Mouse (Mus musculus): ENCODE results near the gene Lancl2. TPM values are rescaled to one million over a fixed set of nuclear protein-coding genes. Genes with fewer than 3 reads are reported as not detected.
A peak's percentile ranks its signal among the peaks of the same experiment; 100 is the strongest.

Gene Lancl2
- total and polyA plus RNA-seq, 2 experiments from 2014 or later, result 94.1 to 112 TPM

GRCm38 (mm10) chr6:57702743-57703499 lies 581 bp downstream of the Lancl2 start:
- TF ChIP-seq CTCF (IDR thresholded peaks at IDR 0.05), result no peak
- no peaks in the 10 kb centered on the region for H3K27me3 ChIP-seq (ENCODE audit: insufficient read depth, low read length)
- peak overlapping the region; percentile 100 for H3K27ac ChIP-seq (ENCODE audit: low read depth, low read length)
- H3K9ac ChIP-seq (replicated peaks; ENCODE audit: low read length, poor library complexity, severe bottlenecking), result peak overlapping the region; percentile 97
- under 1% methylated on average over 58 of the region's 59 CpGs for WGBS
- peak overlapping the region; percentile 55 for H3K4me2 ChIP-seq (ENCODE audit: low read depth, low read length, poor library complexity, severe bottlenecking)
- peak overlapping the region; percentile 80 for H3K4me3 ChIP-seq (ENCODE audit: low read depth, low read length)
- no peaks in the 10 kb centered on the region for H3K9me3 ChIP-seq (ENCODE audit: low read length)
- DNase-seq (ENCODE audit: low spot score) (peak; percentile 96), ATAC-seq (ENCODE audit: low FRiP score) (peak; percentile 98)
- H3K4me1 ChIP-seq (ENCODE audit: insufficient read depth, low read length), result no peaks in the 10 kb centered on the region
- no peaks in the 10 kb centered on the region for H3K36me3 ChIP-seq (ENCODE audit: insufficient read depth, low read length)

GRCm38 (mm10) chr6:57703703-57704102 lies 1.4 kb downstream of the Lancl2 start:
- peak overlapping the region; percentile 80 for H3K4me3 ChIP-seq (ENCODE audit: low read depth, low read length)
- H3K4me2 ChIP-seq (ENCODE audit: low read depth, low read length, poor library complexity, severe bottlenecking), result peak overlapping the region; percentile 55
- 12% methylated on average over 2 of the region's 2 CpGs for WGBS
- no peaks in the 10 kb centered on the region for H3K36me3 ChIP-seq (ENCODE audit: insufficient read depth, low read length)
- H3K4me1 ChIP-seq (ENCODE audit: insufficient read depth, low read length), result no peaks in the 10 kb centered on the region
- no peak for TF ChIP-seq CTCF (IDR thresholded peaks at IDR 0.05)
- DNase-seq (ENCODE audit: low spot score) (peak; percentile 35), ATAC-seq (ENCODE audit: low FRiP score) (peak; percentile 50)
- H3K27me3 ChIP-seq (ENCODE audit: insufficient read depth, low read length), result no peaks in the 10 kb centered on the region
- H3K9me3 ChIP-seq (ENCODE audit: low read length), result no peaks in the 10 kb centered on the region
- H3K9ac ChIP-seq (replicated peaks; ENCODE audit: low read length, poor library complexity, severe bottlenecking), result peak overlapping the region; percentile 97
- peak overlapping the region; percentile 100 for H3K27ac ChIP-seq (ENCODE audit: low read depth, low read length)

GRCm38 (mm10) chr6:57706721-57707120 lies 4.4 kb downstream of the Lancl2 start:
- no peak for TF ChIP-seq CTCF (IDR thresholded peaks at IDR 0.05)

GRCm38 (mm10) chr6:57711726-57712125 lies 9.4 kb downstream of the Lancl2 start:
- Histone ChIP-seq H3K4me3 (ENCODE audit: low read depth, low read length) (no peak overlapping the region), H3K27ac (ENCODE audit: low read depth, low read length) (no peak overlapping the region), H3K36me3 (ENCODE audit: insufficient read depth, low read length) (0 out of 2 replicates have a peak, but pooled peaks cover 3% of the 10 kb centered on the region), H3K27me3 (ENCODE audit: insufficient read depth, low read length) (no peaks in the 10 kb centered on the region), H3K4me1 (ENCODE audit: insufficient read depth, low read length) (no peaks in the 10 kb centered on the region), H3K9me3 (ENCODE audit: low read length) (no peaks in the 10 kb centered on the region), H3K4me2 (ENCODE audit: low read depth, low read length, poor library complexity, severe bottlenecking) (no peak overlapping the region), H3K9ac (replicated peaks; ENCODE audit: low read length, poor library complexity, severe bottlenecking) (no peak overlapping the region)
- 39% methylated on average over 1 of the region's 1 CpGs for WGBS
- ATAC-seq (ENCODE audit: low FRiP score) (no peak), DNase-seq (ENCODE audit: low spot score) (no peak)
- TF ChIP-seq CTCF (IDR thresholded peaks at IDR 0.05), result no peak

More at GRCm38 (mm10) chr6:57706721-57707120, 4.4 kb downstream of the Lancl2 start:
- H3K27ac ChIP-seq (ENCODE audit: low read depth, low read length), result no peak overlapping the region
- no peak for ATAC-seq (ENCODE audit: low FRiP score)
- 81% methylated on average over 1 of the region's 1 CpGs for WGBS
- no peaks in the 10 kb centered on the region for H3K4me1 ChIP-seq (ENCODE audit: insufficient read depth, low read length)
- no peak for DNase-seq (ENCODE audit: low spot score)
- no peak overlapping the region for H3K4me2 ChIP-seq (ENCODE audit: low read depth, low read length, poor library complexity, severe bottlenecking)
- H3K27me3 ChIP-seq (ENCODE audit: insufficient read depth, low read length), result no peaks in the 10 kb centered on the region
- H3K9me3 ChIP-seq (ENCODE audit: low read length), result no peaks in the 10 kb centered on the region
- H3K4me3 ChIP-seq (ENCODE audit: low read depth, low read length), result no peak overlapping the region
- H3K9ac ChIP-seq (replicated peaks; ENCODE audit: low read length, poor library complexity, severe bottlenecking), result no peak overlapping the region
- H3K36me3 ChIP-seq (ENCODE audit: insufficient read depth, low read length), result no peaks in the 10 kb centered on the region

- Histone ChIP-seq H3K4me1 (ENCODE audit: insufficient read depth, low read length) (no peaks in the 10 kb centered on the region), H3K4me3 (ENCODE audit: low read depth, low read length) (no peak overlapping the region), H3K9ac (replicated peaks; ENCODE audit: low read length, poor library complexity, severe bottlenecking) (no peak overlapping the region), H3K27ac (ENCODE audit: low read depth, low read length) (no peak overlapping the region), H3K27me3 (ENCODE audit: insufficient read depth, low read length) (no peaks in the 10 kb centered on the region), H3K9me3 (ENCODE audit: low read length) (no peaks in the 10 kb centered on the region), H3K36me3 (ENCODE audit: insufficient read depth, low read length) (peaks cover 8% of the 10 kb centered on the region; the same call in 1 of the 2 replicates), H3K4me2 (ENCODE audit: low read depth, low read length, poor library complexity, severe bottlenecking) (no peak overlapping the region)
- no peak for TF ChIP-seq CTCF (IDR thresholded peaks at IDR 0.05)
- ATAC-seq (ENCODE audit: low FRiP score) (no peak), DNase-seq (ENCODE audit: low spot score) (no peak)
- 88% methylated on average over 1 of the region's 1 CpGs for WGBS
Observed at GRCm38 (mm10) chr6:57721347-57721746, 19.0 kb downstream of the Lancl2 start.

- Histone ChIP-seq H3K9ac (replicated peaks; ENCODE audit: low read length, poor library complexity, severe bottlenecking) (no peak overlapping the region), H3K9me3 (ENCODE audit: low read length) (no peaks in the 10 kb centered on the region), H3K27ac (ENCODE audit: low read depth, low read length) (no peak overlapping the region), H3K4me1 (ENCODE audit: insufficient read depth, low read length) (no peaks in the 10 kb centered on the region), H3K27me3 (ENCODE audit: insufficient read depth, low read length) (no peaks in the 10 kb centered on the region), H3K4me3 (ENCODE audit: low read depth, low read length) (no peak overlapping the region), H3K36me3 (ENCODE audit: insufficient read depth, low read length) (peaks cover 8% of the 10 kb centered on the region; the same call in 1 of the 2 replicates), H3K4me2 (ENCODE audit: low read depth, low read length, poor library complexity, severe bottlenecking) (no peak overlapping the region)
- ATAC-seq (ENCODE audit: low FRiP score), result no peak
- no peak for DNase-seq (ENCODE audit: low spot score)
- TF ChIP-seq CTCF (IDR thresholded peaks at IDR 0.05), result no peak
- WGBS, result 97% methylated on average over 1 of the region's 1 CpGs
Observed at GRCm38 (mm10) chr6:57742749-57743148, 40.4 kb downstream of the Lancl2 start.
